Mouse (Mus musculus): ENCODE results near the gene Ism2. TPM values are rescaled to one million over a fixed set of nuclear protein-coding genes. Genes with fewer than 3 reads are reported as not detected.

Gene Ism2
- total and polyA plus RNA-seq, 3 experiments = not detected

DNA sequence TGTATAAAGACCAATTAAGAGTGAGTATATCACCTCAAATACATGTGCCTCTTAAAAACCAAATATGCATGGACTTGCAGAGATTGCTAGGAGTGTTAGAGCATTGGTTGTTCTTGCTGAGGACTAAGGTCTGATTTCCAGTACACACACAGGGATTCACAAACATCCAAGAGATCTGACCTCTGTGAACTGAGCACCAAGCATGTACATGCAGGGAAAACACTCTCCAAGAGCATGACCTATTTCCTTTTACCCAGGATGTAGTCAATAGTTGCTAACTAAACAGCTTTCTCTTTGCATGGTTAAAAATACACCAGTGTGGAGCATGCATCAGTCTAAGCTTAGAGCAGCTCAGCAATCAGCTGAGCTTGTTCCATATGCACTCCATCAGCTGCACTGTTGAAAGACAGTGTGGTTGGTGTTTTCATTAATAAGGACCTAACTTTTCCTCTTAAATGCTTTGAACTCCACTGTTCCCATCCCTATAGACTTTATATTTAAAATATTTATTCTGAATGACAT, 43.6 kb upstream of the Ism2 start:
- Histone ChIP-seq H3K36me3 (ENCODE audit: control insufficient read depth in 1 of 2, insufficient read depth in 2 of 2, low read length in 2 of 2) (peaks cover 0 to 17% of the 10 kb centered on the region in 2 experiments; a peak in 2 of 4 replicates), H3K27me3 (ENCODE audit: control insufficient read depth in 1 of 2, insufficient read depth in 2 of 2, low read length in 2 of 2) (no peaks in the 10 kb centered on the region), H3K9me3 (replicated peaks; ENCODE audit: insufficient read depth, low read length) (no peaks in the 10 kb centered on the region)

DNA sequence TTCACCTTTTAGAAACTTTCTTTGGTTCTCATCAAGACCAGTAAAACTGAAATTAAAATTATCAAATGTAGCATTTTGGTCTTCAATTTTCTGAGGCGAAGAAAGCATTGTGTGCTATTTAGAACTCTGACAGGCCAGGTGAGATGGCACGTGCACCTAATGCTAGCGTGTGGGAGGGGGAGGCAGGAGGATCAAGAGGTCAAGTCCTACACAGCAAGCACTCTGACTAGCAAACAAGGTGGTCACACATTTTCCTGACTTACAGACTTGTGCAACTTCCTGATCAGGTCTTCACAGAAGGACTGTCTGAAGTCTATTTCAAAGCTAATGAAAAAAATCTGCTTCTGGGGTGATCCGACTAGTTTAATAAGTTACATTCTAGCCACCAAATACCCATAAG, 38.6 kb upstream of the Ism2 start:
- Histone ChIP-seq H3K9me3 (replicated peaks; ENCODE audit: insufficient read depth, low read length) (no peaks in the 10 kb centered on the region), H3K27ac (ENCODE audit: control insufficient read depth, low read depth, low read length) (no peak overlapping the region), H3K4me3 (ENCODE audit: control insufficient read depth in 1 of 2, insufficient read depth in 1 of 2, low read depth in 2 of 2, low read length in 2 of 2) (no peak overlapping the region), H3K4me1 (ENCODE audit: control insufficient read depth in 1 of 2, insufficient read depth in 2 of 2, low read length in 2 of 2) (no peaks in the 10 kb centered on the region), H3K36me3 (ENCODE audit: control insufficient read depth in 1 of 2, insufficient read depth in 2 of 2, low read length in 2 of 2) (peaks cover 0 to 8% of the 10 kb centered on the region in 2 experiments; a peak in 2 of 4 replicates), H3K79me2 (ENCODE audit: control insufficient read depth, insufficient read depth, low read length, poor library complexity) (no peaks in the 10 kb centered on the region), H3K9ac (ENCODE audit: control insufficient read depth, low read depth, low read length, poor library complexity, severe bottlenecking) (no peak overlapping the region), H3K27me3 (ENCODE audit: control insufficient read depth in 1 of 2, insufficient read depth in 2 of 2, low read length in 2 of 2) (no peaks in the 10 kb centered on the region)
- DNase-seq (ENCODE audit: low read depth, low spot score) = no peak
- TF ChIP-seq CHD2 (IDR thresholded peaks at IDR 0.05; ENCODE audit: low read length) = no peak
- TF ChIP-seq TCF12 (IDR thresholded peaks at IDR 0.05; ENCODE audit: low read depth, low read length) = no peak
- no peak for TF ChIP-seq ZKSCAN1 (IDR thresholded peaks at IDR 0.05; ENCODE audit: low read depth, low read length)
- TF ChIP-seq MAX (IDR thresholded peaks at IDR 0.05; ENCODE audit: low read length) = no peak
- no peak for TF ChIP-seq POLR2AphosphoS5 (IDR thresholded peaks at IDR 0.05; ENCODE audit: borderline replicate concordance, low read depth, low read length)
- TF ChIP-seq CHD1 (IDR thresholded peaks at IDR 0.05; ENCODE audit: low read depth, low read length) = no peak
- TF ChIP-seq E2F4 (IDR thresholded peaks at IDR 0.05; ENCODE audit: borderline replicate concordance, low read depth, low read length) = no peak
- no peak for TF ChIP-seq ELF1 (IDR thresholded peaks at IDR 0.05; ENCODE audit: low read depth, low read length)
- no peak for TF ChIP-seq JUND (IDR thresholded peaks at IDR 0.05; ENCODE audit: low read depth, low read length)
- no peak for TF ChIP-seq MXI1 (IDR thresholded peaks at IDR 0.05; ENCODE audit: low read depth, low read length)
- TF ChIP-seq SIN3A (IDR thresholded peaks at IDR 0.05; ENCODE audit: low read length) = no peak
- TF ChIP-seq BHLHE40 (IDR thresholded peaks at IDR 0.05; ENCODE audit: borderline replicate concordance, low read depth, low read length) = no peak
- no peak for TF ChIP-seq MAZ (IDR thresholded peaks at IDR 0.05; ENCODE audit: low read depth, low read length)
- TF ChIP-seq POLR2A (IDR thresholded peaks at IDR 0.05; ENCODE audit: control insufficient read depth in 1 of 2, insufficient read depth in 1 of 2, low read depth in 1 of 2, low read length in 2 of 2, poor library complexity in 1 of 2) = no peak

More for the DNA sequence above, 43.6 kb upstream of the Ism2 start:
- DNase-seq (ENCODE audit: low read depth, low spot score) = no peak
- no peaks in the 10 kb centered on the region for H3K4me1 ChIP-seq (ENCODE audit: control insufficient read depth in 1 of 2, insufficient read depth in 2 of 2, low read length in 2 of 2)
- H3K79me2 ChIP-seq (ENCODE audit: control insufficient read depth, insufficient read depth, low read length, poor library complexity) = no peaks in the 10 kb centered on the region
- TF ChIP-seq ZKSCAN1 (IDR thresholded peaks at IDR 0.05; ENCODE audit: low read depth, low read length) = no peak
- H3K9ac ChIP-seq (ENCODE audit: control insufficient read depth, low read depth, low read length, poor library complexity, severe bottlenecking) = no peak overlapping the region
- no peak overlapping the region for H3K4me3 ChIP-seq (ENCODE audit: control insufficient read depth in 1 of 2, insufficient read depth in 1 of 2, low read depth in 2 of 2, low read length in 2 of 2)
- no peak overlapping the region for H3K27ac ChIP-seq (ENCODE audit: control insufficient read depth, low read depth, low read length)

DNA sequence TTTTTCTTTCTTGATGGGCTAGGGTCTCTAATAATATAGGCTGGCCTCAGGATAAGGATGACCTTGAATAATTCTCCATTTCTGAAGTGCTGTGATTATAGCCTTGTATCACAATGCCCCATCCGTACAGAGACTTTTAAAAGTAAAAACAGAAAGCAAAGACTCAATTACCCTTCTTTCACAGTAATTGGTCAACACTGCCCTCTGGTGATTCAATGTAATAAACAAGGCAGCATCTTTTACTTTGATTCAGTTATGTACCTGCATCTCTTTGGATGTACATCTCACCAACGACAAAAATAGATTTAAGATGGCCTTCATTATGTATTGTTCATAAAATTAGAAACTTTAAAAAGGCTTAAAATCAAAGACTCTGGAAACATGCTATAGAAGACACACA, 35.4 kb upstream of the Ism2 start:
- Histone ChIP-seq H3K36me3 (ENCODE audit: control insufficient read depth in 1 of 2, insufficient read depth in 2 of 2, low read length in 2 of 2) (peaks cover 2 to 11% of the 10 kb centered on the region in 2 experiments), H3K27ac (ENCODE audit: control insufficient read depth, low read depth, low read length) (no peak overlapping the region), H3K79me2 (ENCODE audit: control insufficient read depth, insufficient read depth, low read length, poor library complexity) (no peaks in the 10 kb centered on the region), H3K4me3 (ENCODE audit: control insufficient read depth in 1 of 2, insufficient read depth in 1 of 2, low read depth in 2 of 2, low read length in 2 of 2) (no peak overlapping the region), H3K4me1 (ENCODE audit: control insufficient read depth in 1 of 2, insufficient read depth in 2 of 2, low read length in 2 of 2) (peaks cover 3 to 12% of the 10 kb centered on the region in 2 experiments), H3K27me3 (ENCODE audit: control insufficient read depth in 1 of 2, insufficient read depth in 2 of 2, low read length in 2 of 2) (no peaks in the 10 kb centered on the region), H3K9ac (ENCODE audit: control insufficient read depth, low read depth, low read length, poor library complexity, severe bottlenecking) (no peak overlapping the region), H3K9me3 (replicated peaks; ENCODE audit: insufficient read depth, low read length) (no peaks in the 10 kb centered on the region)
- peak; percentile 70 for TF ChIP-seq ZC3H11A (IDR thresholded peaks at IDR 0.05; ENCODE audit: low read depth, low read length)
- no peak for TF ChIP-seq E2F4 (IDR thresholded peaks at IDR 0.05; ENCODE audit: borderline replicate concordance, low read depth, low read length)
- TF ChIP-seq USF2 (IDR thresholded peaks at IDR 0.05; ENCODE audit: borderline replicate concordance in 1 of 2, insufficient read depth in 1 of 2, low read depth in 1 of 2, low read length in 2 of 2) = no peak
- peak; percentile 79 for TF ChIP-seq SMC3 (IDR thresholded peaks at IDR 0.05; ENCODE audit: low read depth, low read length)
- TF ChIP-seq CHD1 (IDR thresholded peaks at IDR 0.05; ENCODE audit: low read depth, low read length) = no peak
- TF ChIP-seq EP300 (IDR thresholded peaks at IDR 0.05; ENCODE audit: low read depth in 1 of 2, low read length in 2 of 2) = no peak
- TF ChIP-seq MEF2A (IDR thresholded peaks at IDR 0.05; ENCODE audit: extremely low read depth, insufficient replicate concordance, low read depth, low read length, poor library complexity, severe bottlenecking) = no peak
- TF ChIP-seq POLR2AphosphoS5 (IDR thresholded peaks at IDR 0.05; ENCODE audit: borderline replicate concordance, low read depth, low read length) = no peak
- peak in 2 of 3 experiments; percentile 32 to 75; a peak in 4 of 6 replicates for TF ChIP-seq CTCF (IDR thresholded peaks at IDR 0.05 in 2 of 3, conservative IDR thresholded peaks at IDR 0.05 in 1 of 3; ENCODE audit: control insufficient read depth in 1 of 3, insufficient read depth in 1 of 3, low read depth in 2 of 3, low read length in 3 of 3, poor library complexity in 1 of 3, severe bottlenecking in 1 of 3)
- TF ChIP-seq RAD21 (IDR thresholded peaks at IDR 0.05; ENCODE audit: low read depth, low read length) = peak; percentile 79
- DNase-seq (ENCODE audit: low read depth, low spot score) = peak; percentile 45

All from MEL (cell line).